Comparison of ENCODE assay signal across 9 mouse cellular contexts in the genomic region with DNA sequence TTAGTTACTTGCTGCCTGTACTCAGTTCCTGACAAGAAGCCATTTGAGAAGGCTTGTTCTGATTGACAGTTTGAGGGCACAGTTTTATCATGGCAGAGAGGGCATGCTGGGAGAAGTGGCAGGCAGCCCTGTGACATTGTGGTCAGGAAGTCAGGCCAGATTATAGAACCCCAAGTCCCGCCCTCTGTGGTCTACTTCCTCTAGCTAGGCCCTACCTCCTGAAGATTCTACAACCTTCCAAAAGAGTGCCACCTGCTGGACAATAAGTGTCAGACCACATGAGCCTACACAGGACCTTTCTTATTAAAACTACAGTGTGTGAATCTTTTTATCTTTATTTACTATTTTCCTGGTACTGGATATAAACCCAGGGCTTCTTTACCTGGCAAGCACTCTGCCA. TPM values are rescaled to one million over a fixed set of nuclear protein-coding genes. Genes with fewer than 3 reads are reported as not detected.
DNase-seq lines count a peak whose midpoint lies in the region; ATAC-seq and TF ChIP-seq lines count a peak whose summit lies in the region.
"Had no signal": no experiment of that assay in that cellular context is flagged by ENCODE, and none has a peak within 500 bp of the region (broad histone marks: within the 10 kb centered on the region; RNA-seq: fewer than 3 reads in every experiment).

No protein-coding gene starts in this region.

- H3K4me2 ChIP-seq in midbrain, embryonic 14.5 days (ENCODE audit: low read length) = no peak overlapping the region
- H3K4me2 ChIP-seq in midbrain, embryonic 15.5 days = no peak overlapping the region
- H3K4me2 ChIP-seq in midbrain, postnatal 0 days (ENCODE audit: low read depth, low read length, poor library complexity, severe bottlenecking) = no peak overlapping the region

- H3K27ac ChIP-seq in midbrain, embryonic 14.5 days (replicated peaks; ENCODE audit: low read depth, low read length) = no peak overlapping the region
- no peak overlapping the region for H3K27ac ChIP-seq in midbrain, embryonic 15.5 days
- H3K27ac ChIP-seq in midbrain, postnatal 0 days (ENCODE audit: low read depth, low read length) = no peak overlapping the region

- TF ChIP-seq CTCF in midbrain, postnatal 0 days (IDR thresholded peaks at IDR 0.05) = peak; percentile 63

- 93% methylated on average over 1 of the region's 1 CpGs for WGBS in midbrain, embryonic 14.5 days
- WGBS in midbrain, embryonic 15.5 days = 78% methylated on average over 1 of the region's 1 CpGs
- WGBS in midbrain, postnatal 0 days = 86% methylated on average over 1 of the region's 1 CpGs

- peak; percentile 46; the same call in 1 of the 2 replicates for ATAC-seq in midbrain, embryonic 14.5 days (ENCODE audit: low FRiP score, low TSS enrichment)
- ATAC-seq in midbrain, embryonic 15.5 days (replicated peaks) = no peak
- ATAC-seq in midbrain, postnatal 0 days (ENCODE audit: low FRiP score) = peak; percentile 63; the same call in 1 of the 2 replicates

- no peaks in the 10 kb centered on the region for H3K27me3 ChIP-seq in midbrain, embryonic 14.5 days (ENCODE audit: control insufficient read depth, insufficient read depth, low read length)
- no peaks in the 10 kb centered on the region for H3K27me3 ChIP-seq in midbrain, embryonic 15.5 days (replicated peaks)
- no peaks in the 10 kb centered on the region for H3K27me3 ChIP-seq in midbrain, postnatal 0 days (ENCODE audit: insufficient read depth, low read length)

- no peak overlapping the region for H3K9ac ChIP-seq in midbrain, embryonic 14.5 days (replicated peaks; ENCODE audit: low read length)
- no peak overlapping the region for H3K9ac ChIP-seq in midbrain, embryonic 15.5 days
- H3K9ac ChIP-seq in midbrain, postnatal 0 days (replicated peaks; ENCODE audit: low read length, poor library complexity, severe bottlenecking) = no peak overlapping the region

- no peaks in the 10 kb centered on the region for H3K36me3 ChIP-seq in midbrain, embryonic 14.5 days (ENCODE audit: control insufficient read depth, insufficient read depth, low read length)
- no peaks in the 10 kb centered on the region for H3K36me3 ChIP-seq in midbrain, embryonic 15.5 days (replicated peaks)
- no peaks in the 10 kb centered on the region for H3K36me3 ChIP-seq in midbrain, postnatal 0 days (ENCODE audit: insufficient read depth, low read length)

- peak; percentile 33 to 69 for DNase-seq in adrenal gland, adult (ENCODE audit: inconsistent age in 2 of 2, low spot score in 1 of 2)
- no peak for DNase-seq in adrenal gland, postnatal 25 days
- peak; percentile 63 for DNase-seq in midbrain, embryonic 14.5 days
- DNase-seq in gastrocnemius, postnatal 10 days = peak; percentile 28
- peak; percentile 44 to 62 for DNase-seq in kidney, postnatal 4 days
- peak; percentile 80 for DNase-seq in midbrain, postnatal 0 days (ENCODE audit: low spot score)
- no peak for DNase-seq in thymus, postnatal 36 days

- no peaks in the 10 kb centered on the region for H3K9me3 ChIP-seq in midbrain, embryonic 14.5 days (ENCODE audit: control insufficient read depth, low read length)
- H3K9me3 ChIP-seq in midbrain, embryonic 15.5 days = no peaks in the 10 kb centered on the region
- no peaks in the 10 kb centered on the region for H3K9me3 ChIP-seq in midbrain, postnatal 0 days (ENCODE audit: low read length)

- no peak overlapping the region for H3K4me3 ChIP-seq in midbrain, embryonic 14.5 days (replicated peaks; ENCODE audit: low read depth, low read length)
- H3K4me3 ChIP-seq in midbrain, embryonic 15.5 days = no peak overlapping the region
- H3K4me3 ChIP-seq in midbrain, postnatal 0 days (ENCODE audit: low read depth, low read length) = no peak overlapping the region
- H3K4me3 ChIP-seq: erythroblast, embryonic 14.5 days had no signal

- H3K4me1 ChIP-seq in midbrain, embryonic 14.5 days (ENCODE audit: control insufficient read depth, insufficient read depth, low read length) = peaks cover 10% of the 10 kb centered on the region
- peaks cover 4% of the 10 kb centered on the region; the same call in 1 of the 2 replicates for H3K4me1 ChIP-seq in midbrain, embryonic 15.5 days
- no peaks in the 10 kb centered on the region for H3K4me1 ChIP-seq in midbrain, postnatal 0 days (ENCODE audit: insufficient read depth, low read length)

RNA-seq across cellular contexts. Expression of gene Lrig3, which starts 28.9 kb away (rescaled TPM):
- 4.0 and 7.2 TPM in 2 replicates for total RNA-seq in adrenal gland, postnatal 25 days (2021)
- 2.4 and 5.5 TPM in 2 replicates for polyA plus RNA-seq in midbrain, embryonic 14.5 days (2014; fragmentation: Nextera tagmentation; extraction: Ambion mirVana)
- 4.0 and 4.1 TPM in 2 replicates for polyA plus RNA-seq in midbrain, embryonic 15.5 days (2015; fragmentation: Nextera tagmentation; extraction: Ambion mirVana)
- 10 to 100 TPM in 1 of 2 experiments, 1 to 10 TPM in 1; 8.3 to 11.2 TPM for total RNA-seq in gastrocnemius, postnatal 10 days (2021)
- total RNA-seq in midbrain, postnatal 0 days (2014; rRNA removed) = 5.8 and 7.5 TPM in 2 replicates
- polyA plus RNA-seq in midbrain, postnatal 0 days (2015; fragmentation: Nextera tagmentation; extraction: Ambion mirVana) = 1.6 and 2.3 TPM in 2 replicates
- polyA plus RNA-seq: erythroblast, embryonic 14.5 days had no signal

Comparison
In these comparisons a context has a peak if more than half of its experiments do, and no peak if none do; other contexts are left out.
1. DNase-seq: peak in adrenal gland, adult (2 of 2), midbrain, embryonic 14.5 days (single experiment), gastrocnemius, postnatal 10 days (single experiment), kidney, postnatal 4 days (2 of 2) and midbrain, postnatal 0 days (single experiment); none in adrenal gland, postnatal 25 days (single experiment) and thymus, postnatal 36 days (0 of 2).